Mouse (Mus musculus) G1E (cell line): ENCODE measurements around the gene Dnajc7. TPM values are rescaled to one million over a fixed set of nuclear protein-coding genes. Genes with fewer than 3 reads are reported as not detected.

Source experiments
- ATAC-seq: 2 replicates; pipeline ENCODE4 v1.8.0; 2016; ENCODE audit warnings: mild to moderate bottlenecking; ENCODE audit not compliant: insufficient number of reproducible peaks, poor library complexity, low FRiP score, severe bottlenecking; ENCODE audit errors: extremely low read depth
- DNase-seq: peaks from one replicate; pipeline ENCODE4 v3.0.0; 2012; ENCODE audit warnings: low spot score
- H3K27me3 ChIP-seq: 2 replicates; pipeline ENCODE4 v1.6.1; 2012; ENCODE audit warnings: mild to moderate bottlenecking, low read length, inconsistent platforms; ENCODE audit not compliant: insufficient read depth
- H3K36me3 ChIP-seq: replicated peaks from 2 replicates; pipeline ENCODE3; 2012; ENCODE audit warnings: mild to moderate bottlenecking, inconsistent platforms
- H3K4me1 ChIP-seq: 2 replicates; pipeline ENCODE4 v1.6.1; 2012; ENCODE audit warnings: low read depth, low read length, inconsistent platforms, mixed read lengths; ENCODE audit not compliant: insufficient read depth
- H3K4me3 ChIP-seq: 2 replicates; pipeline ENCODE4 v1.5.1; 2012; ENCODE audit warnings: low read depth, mild to moderate bottlenecking, inconsistent platforms, low read length, moderate library complexity, mixed read lengths
- H3K9me3 ChIP-seq: replicated peaks from 2 replicates; pipeline ENCODE4 v1.6.1; 2012; ENCODE audit warnings: inconsistent platforms
- CTCF ChIP-seq: IDR thresholded peaks from 2 replicates; pipeline ENCODE4 v1.5.1; 2012; ENCODE audit warnings: low read depth, low read length, inconsistent platforms, mixed read lengths
- GATA1 ChIP-seq: IDR thresholded peaks from 2 replicates; pipeline ENCODE4 v1.6.1; 2012; ENCODE audit warnings: borderline replicate concordance, low read length, inconsistent platforms, mixed read lengths
- GATA2 ChIP-seq: IDR thresholded peaks from 2 replicates; pipeline ENCODE4 v1.6.1; 2012; ENCODE audit warnings: low read depth, low read length, inconsistent platforms, borderline replicate concordance
- POLR2AphosphoS5 ChIP-seq: IDR thresholded peaks from 2 replicates; pipeline ENCODE4 v1.6.1; 2012; ENCODE audit warnings: low read depth, low read length, inconsistent platforms; ENCODE audit not compliant: insufficient replicate concordance
- TAL1 ChIP-seq: conservative IDR thresholded peaks from 2 replicates; pipeline ENCODE4 v1.6.1; 2012; ENCODE audit warnings: low read depth, low read length, inconsistent platforms, mixed read lengths
- polyA plus RNA-seq: library from polyadenylated mRNA; stranded (reverse); fragments of >175 nt; gene quantifications from 2 replicates; pipeline ENCODE4 v1.2.3, GENCODE M21; 2012
- total RNA-seq, 2 experiments: library from RNA; stranded (forward) in 1 of 2; stranded (reverse) in 1 of 2; fragments of 200-1000 nt in 1 of 2; fragments of >200 nt in 1 of 2; fragmentation: Nextera tagmentation in 1 of 2; gene quantifications; 2 replicates each; pipeline ENCODE4 v1.2.3; 2014 to 2017

Dnajc7 gene
- total and polyA plus RNA-seq, 3 experiments = 140 to 234 (median 151) TPM

- TF ChIP-seq CTCF (no peak), GATA2 (no peak)
Observed at GRCm38 (mm10) chr11:100549466-100549865, 70.5 kb downstream of the Dnajc7 start.

GRCm38 (mm10) chr11:100548141-100548540, 71.8 kb downstream of the Dnajc7 start:
- ATAC-seq (no peak), DNase-seq (peak; percentile 29)
- no peaks in the 10 kb centered on the region for H3K36me3 ChIP-seq
- no peaks in the 10 kb centered on the region for H3K9me3 ChIP-seq
- no peak overlapping the region; the same call in 1 of the 2 replicates for H3K4me3 ChIP-seq
- peaks cover 48% of the 10 kb centered on the region for H3K4me1 ChIP-seq
- H3K27me3 ChIP-seq = peaks cover 26% of the 10 kb centered on the region
- TF ChIP-seq TAL1 = no peak

More at GRCm38 (mm10) chr11:100549466-100549865, 70.5 kb downstream of the Dnajc7 start:
- H3K27me3 ChIP-seq = peaks cover 32% of the 10 kb centered on the region
- DNase-seq = no peak
- no peak overlapping the region for H3K4me3 ChIP-seq
- no peak for ATAC-seq
- peaks cover 48% of the 10 kb centered on the region for H3K4me1 ChIP-seq
- no peaks in the 10 kb centered on the region for H3K36me3 ChIP-seq
- H3K9me3 ChIP-seq = no peaks in the 10 kb centered on the region

- H3K4me3 ChIP-seq = no peak overlapping the region
- peaks cover 49% of the 10 kb centered on the region for H3K4me1 ChIP-seq
- no peak for ATAC-seq
- H3K36me3 ChIP-seq = no peaks in the 10 kb centered on the region
- DNase-seq = no peak
- H3K27me3 ChIP-seq = peaks cover 21% of the 10 kb centered on the region
- TF ChIP-seq GATA1 = no peak
- TF ChIP-seq CTCF = no peak
- TF ChIP-seq POLR2AphosphoS5 = no peak
- TF ChIP-seq TAL1 = no peak
- TF ChIP-seq GATA2 = no peak
- no peaks in the 10 kb centered on the region for H3K9me3 ChIP-seq
Observed at GRCm38 (mm10) chr11:100546955-100547354, 73.0 kb downstream of the Dnajc7 start.

DNA sequence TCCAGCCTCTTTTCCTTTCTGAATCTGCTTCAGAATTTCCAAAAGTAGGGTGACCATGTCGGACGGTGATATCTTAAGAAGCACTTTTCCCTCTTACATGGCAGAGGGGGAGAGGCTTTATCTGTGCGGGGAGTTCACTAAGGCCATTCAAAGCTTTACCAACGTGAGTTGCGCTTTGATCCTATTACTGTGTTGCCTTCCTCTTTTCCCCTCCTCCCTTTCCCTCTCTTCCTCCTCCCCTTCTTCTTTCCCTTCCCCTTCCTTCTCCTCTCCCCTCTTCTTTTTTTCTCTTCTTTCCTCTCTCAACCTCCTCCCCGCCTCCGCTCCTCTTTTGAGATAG, 74.3 kb downstream of the Dnajc7 start:
- no peak for ATAC-seq
- no peaks in the 10 kb centered on the region for H3K36me3 ChIP-seq
- H3K4me3 ChIP-seq = peak overlapping the region; percentile 69
- TF ChIP-seq GATA1 (no peak), GATA2 (no peak), POLR2AphosphoS5 (no peak), TAL1 (no peak), CTCF (no peak)
- peaks cover 19% of the 10 kb centered on the region for H3K27me3 ChIP-seq
- H3K9me3 ChIP-seq = no peaks in the 10 kb centered on the region
- DNase-seq = no peak
- H3K4me1 ChIP-seq = peaks cover 55% of the 10 kb centered on the region

- no peaks in the 10 kb centered on the region for H3K36me3 ChIP-seq
- ATAC-seq = peak; percentile 96
- peaks cover 56% of the 10 kb centered on the region for H3K4me1 ChIP-seq
- peaks cover 16% of the 10 kb centered on the region for H3K27me3 ChIP-seq
- H3K4me3 ChIP-seq = peak within 1 kb of the TSS; percentile 69
- no peaks in the 10 kb centered on the region for H3K9me3 ChIP-seq
- TF ChIP-seq TAL1 = no peak
- TF ChIP-seq POLR2AphosphoS5 = no peak
- no peak for TF ChIP-seq GATA2
- no peak for TF ChIP-seq CTCF
- no peak for TF ChIP-seq GATA1
- peak; percentile 94 for DNase-seq
Observed at GRCm38 (mm10) chr11:100544832-100545745, 74.9 kb downstream of the Dnajc7 start, which contains the start of gene Ttc25. Ttc25 (plus strand) TSS chr11:100545607.

DNA sequence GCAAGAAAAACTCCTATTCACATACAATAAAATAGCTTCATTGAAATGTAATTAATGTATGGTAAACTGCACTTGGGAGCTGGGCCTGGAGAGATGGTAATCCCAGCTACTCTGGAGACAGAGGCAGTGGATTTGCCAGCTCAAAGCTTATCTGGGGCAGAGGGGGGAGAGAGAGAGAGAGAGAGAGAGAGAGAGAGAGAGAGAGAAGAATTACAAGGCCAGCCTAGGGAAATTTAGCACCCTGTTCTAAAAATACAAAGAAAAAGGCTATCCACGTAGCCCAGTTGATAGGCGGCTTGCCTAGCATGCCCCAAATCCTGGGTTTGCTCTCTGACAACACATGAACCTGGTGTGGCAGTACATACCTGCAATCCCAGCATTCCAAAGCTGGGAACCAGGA, 78.4 kb downstream of the Dnajc7 start:
- H3K9me3 ChIP-seq = no peaks in the 10 kb centered on the region
- no peak for DNase-seq
- TF ChIP-seq POLR2AphosphoS5 = no peak
- peaks cover 28% of the 10 kb centered on the region for H3K4me1 ChIP-seq
- H3K4me3 ChIP-seq = no peak overlapping the region
- H3K36me3 ChIP-seq = no peaks in the 10 kb centered on the region
- no peak for ATAC-seq
- H3K27me3 ChIP-seq = peaks cover 22% of the 10 kb centered on the region
